Mouse (Mus musculus) heart, postnatal 0 days (tissue): ENCODE measurements around the gene Il2rb. TPM values are rescaled to one million over a fixed set of nuclear protein-coding genes. Genes with fewer than 3 reads are reported as not detected.

Source experiments
- ATAC-seq: fragments of 200-750 bp; cut with Nextera tagmentation; 2 replicates; pipeline ENCODE4 v1.8.0; 2017; ENCODE audit warnings: low read depth, moderate number of reproducible peaks, moderate library complexity; ENCODE audit not compliant: insufficient read depth
- DNase-seq: peaks from one replicate; pipeline ENCODE4 v3.0.0-alpha.2; 2016; ENCODE audit warnings: low spot score
- H3K27ac ChIP-seq: fragments of 300-500 bp; sonication (generic); 2 replicates; pipeline ENCODE4 v1.5.1; 2014; ENCODE audit warnings: low read depth, mild to moderate bottlenecking
- H3K27me3 ChIP-seq: fragments of 300-500 bp; sonication (generic); 2 replicates; pipeline ENCODE4 v1.6.1; 2014; ENCODE audit warnings: low read length, mixed read lengths; ENCODE audit not compliant: control insufficient read depth, insufficient read depth
- H3K36me3 ChIP-seq: fragments of 300-500 bp; sonication (generic); replicated peaks from 2 replicates; pipeline ENCODE4 v1.6.1; 2014; ENCODE audit warnings: low read length, mixed read lengths; ENCODE audit not compliant: control insufficient read depth, insufficient read depth
- H3K4me1 ChIP-seq: fragments of 300-500 bp; sonication (generic); 2 replicates; pipeline ENCODE4 v1.6.1; 2014; ENCODE audit warnings: antibody characterized with exemption; ENCODE audit not compliant: control insufficient read depth, insufficient read depth
- H3K4me2 ChIP-seq: fragments of 300-500 bp; sonication (generic); 2 replicates; pipeline ENCODE4 v1.6.1; 2014; ENCODE audit warnings: low read depth, mild to moderate bottlenecking, low read length, moderate library complexity
- H3K4me3 ChIP-seq: fragments of 300-500 bp; sonication (generic); 2 replicates; pipeline ENCODE4 v1.5.1; 2014; ENCODE audit warnings: low read depth, low read length
- H3K9ac ChIP-seq: fragments of 300-500 bp; sonication (generic); replicated peaks from 2 replicates; pipeline ENCODE4 v1.6.1; 2014; ENCODE audit warnings: low read depth, low read length, mixed read lengths
- H3K9me3 ChIP-seq: fragments of 300-500 bp; sonication (generic); replicated peaks from 2 replicates; pipeline ENCODE4 v1.6.1; 2016; ENCODE audit warnings: low read length; ENCODE audit not compliant: control insufficient read depth
- CTCF ChIP-seq: IDR thresholded peaks from 2 replicates; pipeline ENCODE4 v1.5.1; 2016; ENCODE audit warnings: antibody characterized with exemption, control low read depth, low read depth
- EP300 ChIP-seq: IDR thresholded peaks from 2 replicates; pipeline ENCODE4 v1.6.1; 2016; ENCODE audit warnings: antibody characterized with exemption, low read depth
- WGBS: fragments of 180-500 bp; shearing (Covaris S2); extraction: QIAGEN DNeasy Blood & Tissue Kit; methylation state at CpG from one replicate; pipeline ENCODE4 v1.1.7; 2014; 5-methylcytosine and 5-hydroxymethylcytosine counted together
- polyA plus RNA-seq: library from polyadenylated mRNA; unstranded; fragments of >200 nt; fragmentation: Nextera tagmentation; extraction: Ambion mirVana; gene quantifications from 2 replicates; pipeline ENCODE4 v1.2.1, GENCODE M21; 2015
- total RNA-seq: library from RNA; depleted of rRNA; stranded (reverse); fragments of >200 nt; gene quantifications from 2 replicates; pipeline ENCODE4 v1.2.3, GENCODE M21; 2014; ENCODE audit warnings: low replicate concordance

Il2rb gene
- total and polyA plus RNA-seq, 2 experiments from 2014 or later, result 0.08 TPM; not detected in 1

- Histone ChIP-seq H3K36me3 (no peaks in the 10 kb centered on the region), H3K9me3 (no peaks in the 10 kb centered on the region), H3K27ac (no peak overlapping the region), H3K4me3 (no peak overlapping the region), H3K4me2 (no peak overlapping the region), H3K9ac (no peak overlapping the region), H3K4me1 (peaks cover 15% of the 10 kb centered on the region; the same call in 1 of the 2 replicates), H3K27me3 (0 out of 2 replicates have a peak, but pooled peaks cover 4% of the 10 kb centered on the region)
- 81% methylated on average over 6 of the region's 6 CpGs for WGBS
- no peak for DNase-seq
- no peak for ATAC-seq
- TF ChIP-seq EP300 (no peak), CTCF (no peak)
Measured at GRCm38 (mm10) chr15:78473442-78473841, 21.6 kb downstream of the Il2rb start.

- ATAC-seq (no peak), DNase-seq (no peak)
- no peak overlapping the region for H3K4me3 ChIP-seq
- no peaks in the 10 kb centered on the region for H3K27me3 ChIP-seq
- H3K4me1 ChIP-seq, result peaks cover 15% of the 10 kb centered on the region; the same call in 1 of the 2 replicates
- H3K9me3 ChIP-seq, result no peaks in the 10 kb centered on the region
- TF ChIP-seq EP300, result no peak
- TF ChIP-seq CTCF, result no peak
- WGBS, result 37% methylated on average over 7 of the region's 7 CpGs
- no peak overlapping the region for H3K27ac ChIP-seq
- H3K36me3 ChIP-seq, result no peaks in the 10 kb centered on the region
- no peak overlapping the region for H3K9ac ChIP-seq
- no peak overlapping the region for H3K4me2 ChIP-seq
Measured at GRCm38 (mm10) chr15:78471902-78472301, 23.2 kb downstream of the Il2rb start.

GRCm38 (mm10) chr15:78470495-78471276, 24.4 kb downstream of the Il2rb start:
- Histone ChIP-seq H3K4me3 (no peak overlapping the region), H3K9ac (no peak overlapping the region), H3K27ac (no peak overlapping the region), H3K9me3 (no peaks in the 10 kb centered on the region), H3K4me2 (no peak overlapping the region), H3K27me3 (no peaks in the 10 kb centered on the region), H3K36me3 (no peaks in the 10 kb centered on the region), H3K4me1 (peaks cover 15% of the 10 kb centered on the region; the same call in 1 of the 2 replicates)
- ATAC-seq (no peak; the same call in 1 of the 2 replicates), DNase-seq (no peak)
- WGBS, result 45% methylated on average over 4 of the region's 4 CpGs
- TF ChIP-seq CTCF (no peak), EP300 (no peak)

- no peak for ATAC-seq
- TF ChIP-seq EP300 (no peak), CTCF (no peak)
- 84% methylated on average over 7 of the region's 7 CpGs for WGBS
Measured at GRCm38 (mm10) chr15:78468379-78468937, 26.6 kb downstream of the Il2rb start, which contains the start of gene Tmprss6. Tmprss6 (minus strand) TSS chr15:78468634.

GRCm38 (mm10) chr15:78467570-78467969, 27.5 kb downstream of the Il2rb start:
- whole genome bisulfite sequencing, result 85% methylated on average over 7 of the region's 7 CpGs

More at GRCm38 (mm10) chr15:78468379-78468937, 26.6 kb downstream of the Il2rb start, which contains the start of gene Tmprss6:
- H3K4me1 ChIP-seq, result peaks cover 15% of the 10 kb centered on the region; the same call in 1 of the 2 replicates
- no peak within 1 kb of the TSS for H3K9ac ChIP-seq
- H3K36me3 ChIP-seq, result no peaks in the 10 kb centered on the region
- 0 out of 2 replicates have a peak, but pooled peaks cover 2% of the 10 kb centered on the region for H3K27me3 ChIP-seq
- no peak for DNase-seq
- H3K4me2 ChIP-seq, result no peak within 1 kb of the TSS
- H3K27ac ChIP-seq, result no peak within 1 kb of the TSS
- no peak within 1 kb of the TSS for H3K4me3 ChIP-seq
- H3K9me3 ChIP-seq, result no peaks in the 10 kb centered on the region

More at GRCm38 (mm10) chr15:78467570-78467969, 27.5 kb downstream of the Il2rb start:
- no peak overlapping the region for H3K4me2 ChIP-seq
- no peak overlapping the region for H3K9ac ChIP-seq
- no peaks in the 10 kb centered on the region for H3K9me3 ChIP-seq
- ATAC-seq (no peak), DNase-seq (no peak)
- TF ChIP-seq EP300, result no peak
- TF ChIP-seq CTCF, result no peak
- H3K4me1 ChIP-seq, result peaks cover 15% of the 10 kb centered on the region; the same call in 1 of the 2 replicates
- no peak overlapping the region for H3K27ac ChIP-seq
- H3K4me3 ChIP-seq, result no peak overlapping the region
- no peaks in the 10 kb centered on the region for H3K36me3 ChIP-seq
- 0 out of 2 replicates have a peak, but pooled peaks cover 9% of the 10 kb centered on the region for H3K27me3 ChIP-seq
